Mouse (Mus musculus) liver, embryonic 11.5 days (tissue): Measurements from ENCODE around the gene Rae1. TPM values are rescaled to one million over a fixed set of nuclear protein-coding genes. Genes with fewer than 3 reads are reported as not detected.

Source experiments
- ATAC-seq: fragments of 200-750 bp; cut with Nextera tagmentation; replicated peaks from 2 replicates; pipeline ENCODE4 v1.8.0; 2017; ENCODE audit warnings: moderate number of reproducible peaks, mild to moderate bottlenecking, moderate TSS enrichment, moderate library complexity; ENCODE audit not compliant: low FRiP score
- DNase-seq: peaks from one replicate; pipeline ENCODE4 v3.0.0-alpha.2; 2017; ENCODE audit warnings: low spot score
- H3K27ac ChIP-seq: fragments of 300-500 bp; sonication (generic); 2 replicates; pipeline ENCODE4 v1.5.1; 2014; ENCODE audit warnings: mild to moderate bottlenecking, low read depth, low read length, control low read depth
- H3K27me3 ChIP-seq: fragments of 300-500 bp; sonication (generic); replicated peaks from 2 replicates; pipeline ENCODE4 v1.6.1; 2014; ENCODE audit warnings: low read length, mixed read lengths; ENCODE audit not compliant: control insufficient read depth, insufficient read depth
- H3K36me3 ChIP-seq: fragments of 300-500 bp; sonication (generic); 2 replicates; pipeline ENCODE4 v1.6.1; 2014; ENCODE audit warnings: mild to moderate bottlenecking, low read length, moderate library complexity, mixed read lengths; ENCODE audit not compliant: control insufficient read depth, insufficient read depth
- H3K4me1 ChIP-seq: fragments of 300-500 bp; sonication (generic); replicated peaks from 2 replicates; pipeline ENCODE4 v1.6.1; 2014; ENCODE audit warnings: low read length, mixed read lengths; ENCODE audit not compliant: control insufficient read depth, insufficient read depth
- H3K4me2 ChIP-seq: fragments of 300-500 bp; sonication (generic); 2 replicates; pipeline ENCODE4 v1.6.1; 2014; ENCODE audit warnings: mild to moderate bottlenecking, control low read depth, moderate library complexity
- H3K4me3 ChIP-seq: fragments of 300-500 bp; sonication (generic); 2 replicates; pipeline ENCODE4 v1.5.1; 2014; ENCODE audit warnings: low read depth, low read length, control low read depth
- H3K9ac ChIP-seq: fragments of 300-500 bp; sonication (generic); 2 replicates; pipeline ENCODE4 v1.6.1; 2014; ENCODE audit warnings: low read depth, low read length, control low read depth
- H3K9me3 ChIP-seq: fragments of 300-500 bp; sonication (generic); 2 replicates; pipeline ENCODE4 v1.6.1; 2016; ENCODE audit warnings: low read length, inconsistent platforms, mixed read lengths; ENCODE audit not compliant: control insufficient read depth
- WGBS: fragments of 180-500 bp; shearing (Covaris S2); extraction: QIAGEN DNeasy Blood & Tissue Kit; methylation state at CpG from one replicate; pipeline ENCODE4 v1.1.7; 2014; 5-methylcytosine and 5-hydroxymethylcytosine counted together
- polyA plus RNA-seq: library from polyadenylated mRNA; unstranded; fragments of >200 nt; fragmentation: Nextera tagmentation; extraction: Ambion mirVana; gene quantifications from 2 replicates; pipeline ENCODE4 v1.2.1, GENCODE M21; 2014

Gene Rae1
- polyA plus RNA-seq, 1 experiment from 2014 or later: 172 TPM

- WGBS: 75% methylated on average over 5 of the region's 5 CpGs
- Histone ChIP-seq H3K4me1 (peaks cover 71% of the 10 kb centered on the region), H3K4me2 (peak overlapping the region; percentile 93), H3K9me3 (no peaks in the 10 kb centered on the region), H3K36me3 (peaks cover 77% of the 10 kb centered on the region), H3K27me3 (no peaks in the 10 kb centered on the region), H3K27ac (no peak overlapping the region), H3K9ac (peak overlapping the region; percentile 53), H3K4me3 (peak overlapping the region; percentile 94)
- ATAC-seq (no peak), DNase-seq (no peak)
Measured at GRCm38 (mm10) chr2:173026286-173026685, 26.4 kb downstream of the Rae1 start.

GRCm38 (mm10) chr2:173026688-173027131, 26.8 kb downstream of the Rae1 start:
- Histone ChIP-seq H3K4me2 (peak overlapping the region; percentile 93), H3K4me3 (peak overlapping the region; percentile 94), H3K36me3 (peaks cover 80% of the 10 kb centered on the region), H3K9me3 (no peaks in the 10 kb centered on the region), H3K27ac (0 out of 2 replicates have a peak overlapping the region, but pooled peaks have one; percentile 36), H3K27me3 (no peaks in the 10 kb centered on the region), H3K9ac (peak overlapping the region; percentile 53; the same call in 1 of the 2 replicates), H3K4me1 (peaks cover 74% of the 10 kb centered on the region)
- ATAC-seq (no peak), DNase-seq (no peak)
- 57% methylated on average over 3 of the region's 3 CpGs for WGBS

- peaks cover 85% of the 10 kb centered on the region for H3K36me3 ChIP-seq
Measured at GRCm38 (mm10) chr2:173027169-173027823, 27.4 kb downstream of the Rae1 start.

GRCm38 (mm10) chr2:173027824-173028495, 28.0 kb downstream of the Rae1 start:
- DNase-seq (no peak), ATAC-seq (no peak)
- Histone ChIP-seq H3K9ac (no peak overlapping the region), H3K4me1 (peaks cover 80% of the 10 kb centered on the region), H3K4me3 (no peak overlapping the region), H3K27ac (no peak overlapping the region), H3K36me3 (peaks cover 89% of the 10 kb centered on the region), H3K4me2 (peak overlapping the region; percentile 8; the same call in 1 of the 2 replicates), H3K27me3 (no peaks in the 10 kb centered on the region), H3K9me3 (no peaks in the 10 kb centered on the region)
- WGBS: 79% methylated on average over 4 of the region's 4 CpGs

More at GRCm38 (mm10) chr2:173027169-173027823, 27.4 kb downstream of the Rae1 start:
- no peaks in the 10 kb centered on the region for H3K9me3 ChIP-seq
- 0 out of 2 replicates have a peak overlapping the region, but pooled peaks have one; percentile 36 for H3K27ac ChIP-seq
- WGBS: 89% methylated on average over 6 of the region's 6 CpGs
- no peak overlapping the region for H3K4me3 ChIP-seq
- DNase-seq (no peak), ATAC-seq (no peak)
- no peaks in the 10 kb centered on the region for H3K27me3 ChIP-seq
- peak overlapping the region; percentile 93 for H3K4me2 ChIP-seq
- H3K4me1 ChIP-seq: peaks cover 80% of the 10 kb centered on the region
- H3K9ac ChIP-seq: 0 out of 2 replicates have a peak overlapping the region, but pooled peaks have one; percentile 7

- Histone ChIP-seq H3K9ac (no peak overlapping the region), H3K36me3 (peaks cover 90% of the 10 kb centered on the region), H3K4me3 (no peak overlapping the region), H3K4me2 (no peak overlapping the region), H3K4me1 (peaks cover 81% of the 10 kb centered on the region), H3K27me3 (no peaks in the 10 kb centered on the region), H3K9me3 (no peaks in the 10 kb centered on the region), H3K27ac (no peak overlapping the region; the same call in 1 of the 2 replicates)
- DNase-seq: no peak
- WGBS: 88% methylated on average over 3 of the region's 3 CpGs
- no peak for ATAC-seq
Measured at GRCm38 (mm10) chr2:173028508-173029031, 28.7 kb downstream of the Rae1 start.

- ATAC-seq: no peak
- no peak for DNase-seq
- Histone ChIP-seq H3K36me3 (peaks cover 86% of the 10 kb centered on the region), H3K27me3 (no peaks in the 10 kb centered on the region), H3K4me2 (no peak overlapping the region), H3K9ac (no peak overlapping the region), H3K4me1 (peaks cover 80% of the 10 kb centered on the region), H3K4me3 (no peak overlapping the region), H3K9me3 (no peaks in the 10 kb centered on the region), H3K27ac (peak overlapping the region; percentile 28; the same call in 1 of the 2 replicates)
- 68% methylated on average over 12 of the region's 12 CpGs for WGBS
Measured at GRCm38 (mm10) chr2:173030591-173031338, 30.8 kb downstream of the Rae1 start.

- ATAC-seq: no peak
Measured at GRCm38 (mm10) chr2:173033531-173033930, 33.6 kb downstream of the Rae1 start.

GRCm38 (mm10) chr2:173034998-173035397, 35.1 kb downstream of the Rae1 start:
- WGBS: 8% methylated on average over 4 of the region's 4 CpGs
- peak overlapping the region; percentile 58 for H3K9ac ChIP-seq
- ATAC-seq (peak; percentile 70), DNase-seq (peak; percentile 74)
- H3K4me2 ChIP-seq: peak overlapping the region; percentile 57
- H3K27me3 ChIP-seq: no peaks in the 10 kb centered on the region
- H3K4me1 ChIP-seq: peaks cover 87% of the 10 kb centered on the region
- H3K36me3 ChIP-seq: peaks cover 45% of the 10 kb centered on the region
- peak overlapping the region; percentile 14; the same call in 1 of the 2 replicates for H3K4me3 ChIP-seq
- no peaks in the 10 kb centered on the region for H3K9me3 ChIP-seq
- peak overlapping the region; percentile 99 for H3K27ac ChIP-seq

More at GRCm38 (mm10) chr2:173033531-173033930, 33.6 kb downstream of the Rae1 start:
- Histone ChIP-seq H3K4me2 (peak overlapping the region; percentile 57; the same call in 1 of the 2 replicates), H3K36me3 (peaks cover 59% of the 10 kb centered on the region), H3K9me3 (no peaks in the 10 kb centered on the region), H3K4me1 (peaks cover 82% of the 10 kb centered on the region), H3K4me3 (no peak overlapping the region), H3K27me3 (no peaks in the 10 kb centered on the region), H3K9ac (no peak overlapping the region), H3K27ac (peak overlapping the region; percentile 99)
- no peak for DNase-seq
- WGBS: 91% methylated on average over 13 of the region's 13 CpGs
